Mouse (Mus musculus) testis, adult 2 months (tissue): ENCODE results near the gene Sdcbp2.

Source experiments
- CTCF ChIP-seq: fragments of 200-500 bp; IDR thresholded peaks from 2 replicates; pipeline ENCODE4 v1.5.1; 2012; ENCODE audit warnings: low read depth, mild to moderate bottlenecking, inconsistent platforms, low read length, moderate library complexity; ENCODE audit not compliant: control insufficient read depth, insufficient read depth, insufficient replicate concordance
- POLR2A ChIP-seq: fragments of 200-500 bp; IDR thresholded peaks from 2 replicates; pipeline ENCODE4 v1.6.1; 2012; ENCODE audit warnings: low read depth, mild to moderate bottlenecking, inconsistent platforms, low read length, moderate library complexity; ENCODE audit not compliant: control insufficient read depth

DNA sequence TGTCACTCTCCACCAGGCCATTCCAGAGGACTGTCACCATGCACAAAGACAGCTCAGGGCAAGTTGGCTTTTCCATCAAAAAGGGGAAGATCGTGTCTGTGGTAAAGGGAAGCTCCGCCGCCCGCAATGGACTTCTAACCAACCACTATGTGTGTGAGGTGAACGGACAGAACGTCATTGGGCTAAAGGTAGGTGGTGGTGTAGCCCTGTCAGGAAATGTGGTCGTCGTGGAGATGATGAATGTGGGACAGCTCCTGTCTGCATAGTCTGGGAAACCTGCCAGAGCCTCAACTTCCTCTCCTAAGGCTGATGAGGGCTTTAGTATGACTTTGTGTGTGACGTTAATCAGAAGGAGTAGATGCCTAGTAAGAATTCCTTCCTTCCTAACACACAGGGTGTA lies 14.9 kb downstream of the Sdcbp2 start:
- no peak for TF ChIP-seq POLR2A
- no peak for TF ChIP-seq CTCF
